Mouse (Mus musculus) C3H10T1/2 (cell line): ENCODE data around the gene Dcpp2. TPM values are rescaled to one million over a fixed set of nuclear protein-coding genes. Genes with fewer than 3 reads are reported as not detected.

Source experiments
- polyA plus RNA-seq, 2 experiments: library from polyadenylated mRNA; unstranded; fragments of >200 nt; fragmentation: generic; extraction: Trizol; gene quantifications; one replicate each; pipeline ENCODE4 v1.2.1; 2012; ENCODE audit warnings: missing spikeins in 2 of 2

Dcpp2 gene
- not detected for polyA plus RNA-seq

GRCm38 (mm10) chr17:23880576-23880975, at the start of gene Dcpp2, which contains the start of gene Dcpp1:
TSS of gene Dcpp2 (plus strand) at chr17:23880880.
TSS of gene Dcpp1 (plus strand) at chr17:23880876.

GRCm38 (mm10) chr17:23836006-23836575, 44.6 kb upstream of the Dcpp2 start, which contains the start of gene Prss33:
TSS of gene Prss33 (minus strand) at chr17:23836056.

GRCm38 (mm10) chr17:23843812-23844273, 36.8 kb upstream of the Dcpp2 start, which contains the start of the genes Prss32 and Prss41:
TSS of gene Prss32 (plus strand) at chr17:23843855.
TSS of gene Prss41 (minus strand) at chr17:23844172.

GRCm38 (mm10) chr17:23867756-23868155, 12.9 kb upstream of the Dcpp2 start, which contains the start of gene Prss21:
TSS of gene Prss21 (plus strand) at chr17:23868056.

GRCm38 (mm10) chr17:23917158-23917557, 36.5 kb downstream of the Dcpp2 start, which contains the start of gene Dcpp3:
TSS of gene Dcpp3 (plus strand) at chr17:23917458.

GRCm38 (mm10) chr17:23941372-23941771, 60.7 kb downstream of the Dcpp2 start, which contains the start of gene Sbp:
TSS of gene Sbp (plus strand) at chr17:23941672.

Other genes with a start within 250 kb of the Dcpp2 start
- not detected for gene Mmp25, start 235.6 kb upstream of the Dcpp2 start, polyA plus RNA-seq
- under 1 TPM; 0.05 to 0.18 TPM for gene Bicdl2, start 220.4 kb upstream of the Dcpp2 start, polyA plus RNA-seq
- 100 to 1,000 TPM; 438 to 526 TPM for gene Hcfc1r1, start 207.3 kb upstream of the Dcpp2 start, polyA plus RNA-seq
- 10 to 100 TPM; 27.0 to 29.9 TPM for gene Thoc6, start 207.0 kb upstream of the Dcpp2 start, polyA plus RNA-seq
- 100 to 1,000 TPM in 1 of 2 experiments, 10 to 100 TPM in 1; 78.5 to 413 TPM for gene Tnfrsf12a, start 203.4 kb upstream of the Dcpp2 start, polyA plus RNA-seq
- under 1 TPM in 1 of 2 experiments, not detected in 1; 0.04 TPM for gene Cldn6, start 201.6 kb upstream of the Dcpp2 start, polyA plus RNA-seq
- 1 to 10 TPM in 1 of 2 experiments, under 1 TPM in 1; 0.53 to 3.5 TPM for gene Cldn9, start 196.9 kb upstream of the Dcpp2 start, polyA plus RNA-seq
- gene 1520401A03Rik, start 158.1 kb upstream of the Dcpp2 start, polyA plus RNA-seq: under 1 TPM; 0.07 to 0.45 TPM
- 10 to 100 TPM; 24.3 to 38.2 TPM for gene Pkmyt1, start 154.5 kb upstream of the Dcpp2 start, polyA plus RNA-seq
- 10 to 100 TPM; 22.3 to 32.8 TPM for gene Paqr4, start 140.0 kb upstream of the Dcpp2 start, polyA plus RNA-seq
- under 1 TPM in 1 of 2 experiments, not detected in 1; 0.07 TPM for gene Kremen2, start 135.0 kb upstream of the Dcpp2 start, polyA plus RNA-seq
- 10 to 100 TPM; 49.7 to 60.6 TPM for gene Flywch1, start 109.3 kb upstream of the Dcpp2 start, polyA plus RNA-seq
- gene Flywch2, start 94.8 kb upstream of the Dcpp2 start, polyA plus RNA-seq: under 1 TPM in 1 of 2 experiments, not detected in 1; 0.55 TPM
- 100 to 1,000 TPM in 1 of 2 experiments, 10 to 100 TPM in 1; 26.7 to 115 TPM for gene Srrm2, start 90.3 kb upstream of the Dcpp2 start, polyA plus RNA-seq
- 1,000 to 10,000 TPM; 1,533 to 1,676 TPM for gene Elob, start 51.7 kb upstream of the Dcpp2 start, polyA plus RNA-seq
- not detected for gene Prss33, start 44.8 kb upstream of the Dcpp2 start, polyA plus RNA-seq
- under 1 TPM in 1 of 2 experiments, not detected in 1; 0.05 TPM for gene Prss32, start 37.0 kb upstream of the Dcpp2 start, polyA plus RNA-seq
- gene Prss41, start 36.7 kb upstream of the Dcpp2 start, polyA plus RNA-seq: under 1 TPM in 1 of 2 experiments, not detected in 1; 0.02 TPM
- gene Prss21, start 12.8 kb upstream of the Dcpp2 start, polyA plus RNA-seq: not detected
- gene Dcpp1, start within 50 bp of the Dcpp2 start, polyA plus RNA-seq: not detected
- not detected for gene Dcpp3, start 36.6 kb downstream of the Dcpp2 start, polyA plus RNA-seq
- gene Sbp, start 60.8 kb downstream of the Dcpp2 start, polyA plus RNA-seq: not detected
- gene Sbpl, start 74.4 kb downstream of the Dcpp2 start, polyA plus RNA-seq: not detected
- gene Prss30, start 99.7 kb downstream of the Dcpp2 start, polyA plus RNA-seq: under 1 TPM; 0.02 to 0.22 TPM
- gene Prss22, start 117.2 kb downstream of the Dcpp2 start, polyA plus RNA-seq: under 1 TPM; 0.46 to 0.69 TPM
- gene Prss27, start 157.3 kb downstream of the Dcpp2 start, polyA plus RNA-seq: under 1 TPM; 0.09 to 0.12 TPM
- gene Kctd5, start 192.6 kb downstream of the Dcpp2 start, polyA plus RNA-seq: 10 to 100 TPM; 10.2 to 30.9 TPM